Mouse (Mus musculus) ovary, adult 18-20 months (tissue): ENCODE data around the gene Il2rb.

Experiments used
- DNase-seq: peaks from one replicate; pipeline ENCODE4 v3.0.0; 2022; ENCODE audit warnings: low spot score, mixed read lengths

The Il2rb gene

GRCm38 (mm10) chr15:78494968-78495406, at the start of gene Il2rb:
TSS of gene Il2rb (minus strand) at chr15:78495271.
- DNase-seq: no peak

GRCm38 (mm10) chr15:78544561-78545001, 49.5 kb upstream of the Il2rb start, which contains the start of gene Sstr3:
TSS of gene Sstr3 (minus strand) at chr15:78544685.
- no peak for DNase-seq

GRCm38 (mm10) chr15:78544041-78544440, 49.0 kb upstream of the Il2rb start:
- DNase-seq: no peak

- no peak for DNase-seq
These were observed 47.8 kb upstream of the Il2rb start for GRCm38 (mm10) chr15:78542767-78543303.

GRCm38 (mm10) chr15:78542098-78542766, 47.2 kb upstream of the Il2rb start:
- no peak for DNase-seq

- no peak for DNase-seq
These were observed 46.5 kb upstream of the Il2rb start for GRCm38 (mm10) chr15:78541606-78542005.

GRCm38 (mm10) chr15:78541036-78541435, 46.0 kb upstream of the Il2rb start:
- no peak for DNase-seq

GRCm38 (mm10) chr15:78535723-78536421, 40.8 kb upstream of the Il2rb start:
- no peak for DNase-seq

GRCm38 (mm10) chr15:78533346-78533835, 38.3 kb upstream of the Il2rb start:
- no peak for DNase-seq

GRCm38 (mm10) chr15:78532566-78533345, 37.7 kb upstream of the Il2rb start:
- DNase-seq: no peak

- peak; percentile 95 for DNase-seq
These were observed 36.9 kb upstream of the Il2rb start for GRCm38 (mm10) chr15:78531901-78532469.

- DNase-seq: no peak
These were observed 36.3 kb upstream of the Il2rb start for GRCm38 (mm10) chr15:78531451-78531720.

- DNase-seq: peak; percentile 74
These were observed 35.8 kb upstream of the Il2rb start, which contains the start of gene C1qtnf6 for GRCm38 (mm10) chr15:78530671-78531450. TSS of gene C1qtnf6 (minus strand) at chr15:78531416.

- no peak for DNase-seq
These were observed 35.1 kb upstream of the Il2rb start for GRCm38 (mm10) chr15:78530141-78530540.

- peak; percentile 74 for DNase-seq
These were observed 34.4 kb upstream of the Il2rb start for GRCm38 (mm10) chr15:78529428-78529990.

- DNase-seq: no peak
These were observed 33.8 kb upstream of the Il2rb start for GRCm38 (mm10) chr15:78528726-78529411.

GRCm38 (mm10) chr15:78527973-78528372, 32.9 kb upstream of the Il2rb start:
- DNase-seq: no peak

- DNase-seq: no peak
These were observed 29.1 kb upstream of the Il2rb start for GRCm38 (mm10) chr15:78524163-78524562.

- DNase-seq: no peak
These were observed 26.8 kb upstream of the Il2rb start for GRCm38 (mm10) chr15:78521892-78522291.

- DNase-seq: no peak
These were observed 26.3 kb upstream of the Il2rb start for GRCm38 (mm10) chr15:78521331-78521730.
